Mouse (Mus musculus) right cerebral cortex, postnatal 14 days (tissue): ENCODE measurements around the gene Trh.

Experiments used
- DNase-seq: peaks from one replicate; pipeline ENCODE4 v3.0.0; 2022

The Trh gene

DNA sequence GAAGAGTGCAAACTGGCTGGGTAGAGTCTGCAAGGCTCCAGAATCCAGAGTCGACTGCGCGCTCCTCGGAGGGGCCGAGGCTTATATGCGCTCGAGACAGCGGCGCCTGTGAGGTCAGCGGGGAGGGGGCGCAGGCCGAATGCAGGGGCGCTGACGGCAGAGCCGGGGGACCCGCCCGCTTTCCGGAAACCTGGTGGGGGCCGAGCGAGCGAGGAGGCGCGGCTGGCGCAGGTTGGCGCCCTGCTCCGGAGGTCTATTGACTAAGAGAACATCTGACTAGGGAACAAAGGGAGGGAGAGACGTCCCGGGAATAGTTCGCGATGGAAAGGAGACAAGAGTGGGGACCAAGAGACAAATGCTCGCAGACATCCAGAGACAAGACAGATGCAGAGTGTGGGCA, at the start of gene Trh:
Trh (minus strand) TSS at position 60 of the 400 bp plus-strand sequence.
- DNase-seq = no peak

DNA sequence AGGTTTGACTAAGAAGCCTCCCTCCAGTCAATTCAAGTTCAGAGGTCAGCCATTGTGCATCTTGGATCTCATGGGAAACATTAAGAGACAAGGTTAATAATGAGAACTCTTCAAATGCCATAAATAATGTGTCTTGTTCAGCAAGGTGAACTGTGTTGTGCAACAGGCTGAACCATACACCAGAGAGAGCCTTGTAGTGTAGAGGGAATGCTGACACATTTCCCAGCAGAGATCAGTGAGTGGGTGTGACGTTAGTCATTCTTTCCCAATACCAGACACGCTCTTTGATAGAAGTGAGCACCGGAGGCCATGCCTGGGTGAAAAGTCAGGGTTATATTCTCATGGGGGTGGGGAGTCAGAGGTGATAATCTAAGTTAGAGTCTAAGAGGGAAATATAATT, 46.4 kb upstream of the Trh start:
- DNase-seq = no peak

DNA sequence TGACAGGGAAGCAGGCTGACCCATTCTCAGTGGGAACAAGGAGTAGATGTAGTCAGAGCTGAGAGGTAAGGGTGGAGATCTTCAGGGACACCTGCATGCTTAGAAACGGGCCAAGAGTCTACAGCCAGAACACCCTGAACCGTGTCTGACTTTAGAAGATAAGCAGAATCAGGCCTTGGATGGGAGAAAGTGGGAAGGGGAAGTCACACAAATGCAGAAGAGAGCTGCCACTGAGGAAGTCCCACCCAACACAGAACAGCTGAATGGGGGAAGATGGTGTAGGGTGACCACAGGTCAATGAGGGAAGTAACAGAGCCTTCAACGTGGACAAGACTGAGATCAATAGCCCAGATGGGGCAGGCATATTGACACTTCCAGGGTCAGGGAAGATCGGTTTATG, 42.4 kb upstream of the Trh start:
- DNase-seq = no peak

DNA sequence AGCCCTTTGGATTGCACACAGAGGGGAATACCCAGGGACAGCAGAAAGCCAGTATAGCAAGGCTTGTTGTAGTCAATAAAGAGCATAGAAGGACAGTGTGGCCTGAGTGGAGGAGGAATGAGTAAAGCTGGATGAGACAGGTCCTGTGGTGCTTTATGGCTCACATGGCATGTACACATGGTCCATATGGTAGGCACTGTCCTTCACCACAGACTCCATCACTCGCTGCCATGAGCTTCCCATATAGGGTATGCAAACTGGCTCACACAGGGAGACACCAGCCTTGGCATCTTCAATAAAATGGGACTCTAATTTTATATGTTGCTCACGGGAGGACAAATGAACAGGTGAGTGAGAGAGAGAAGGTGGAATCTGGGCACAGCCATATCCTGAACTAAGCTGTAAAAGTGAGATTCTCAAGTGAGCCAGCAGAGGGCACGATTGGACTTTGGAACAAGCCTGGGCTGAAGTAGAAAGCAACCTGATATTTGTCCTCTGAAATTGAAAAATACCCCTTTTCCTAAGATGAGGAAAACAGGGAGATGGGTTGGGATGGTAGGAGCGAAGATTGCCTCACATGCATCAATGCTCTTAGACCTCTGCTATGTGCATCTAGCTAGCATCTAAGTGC, 41.9 kb upstream of the Trh start:
- peak; percentile 77 for DNase-seq

DNA sequence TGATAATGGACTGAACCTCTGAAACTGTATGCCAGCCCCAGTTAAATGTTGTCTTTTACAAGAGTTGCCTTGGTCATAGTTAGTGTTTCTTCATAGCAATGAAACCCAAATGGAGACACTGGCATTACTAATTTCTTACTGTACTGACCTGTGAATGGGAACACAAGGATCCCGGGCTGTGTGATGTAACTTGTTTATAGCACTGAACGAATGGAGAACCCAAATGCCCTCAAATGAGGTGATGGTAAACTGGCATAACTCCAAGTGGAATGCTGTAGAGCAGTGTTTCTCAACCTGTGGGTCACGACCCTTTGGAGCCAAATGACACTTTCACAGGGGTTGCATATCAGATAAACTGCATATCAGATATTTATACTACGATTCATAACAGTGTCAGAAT, 41.1 kb upstream of the Trh start:
- no peak for DNase-seq

DNA sequence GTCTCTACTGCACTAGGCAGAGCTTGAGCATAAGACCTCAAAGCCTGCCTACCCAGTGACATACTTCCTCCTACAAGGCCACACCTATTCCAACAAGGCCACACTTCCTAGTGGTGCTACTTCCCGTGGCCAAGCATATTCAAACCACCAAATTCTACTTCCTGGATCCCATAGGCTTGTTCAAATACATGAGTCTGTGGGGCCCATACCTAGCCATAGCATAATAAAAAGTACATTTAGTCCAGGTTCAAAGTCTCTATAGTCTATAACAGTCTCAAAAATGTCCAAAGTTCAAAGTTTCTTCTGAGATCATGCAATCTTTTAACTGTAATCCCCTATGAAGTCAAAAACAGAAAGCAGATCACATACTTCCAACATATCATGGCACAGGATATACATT, 32.7 kb upstream of the Trh start:
- DNase-seq = no peak

DNA sequence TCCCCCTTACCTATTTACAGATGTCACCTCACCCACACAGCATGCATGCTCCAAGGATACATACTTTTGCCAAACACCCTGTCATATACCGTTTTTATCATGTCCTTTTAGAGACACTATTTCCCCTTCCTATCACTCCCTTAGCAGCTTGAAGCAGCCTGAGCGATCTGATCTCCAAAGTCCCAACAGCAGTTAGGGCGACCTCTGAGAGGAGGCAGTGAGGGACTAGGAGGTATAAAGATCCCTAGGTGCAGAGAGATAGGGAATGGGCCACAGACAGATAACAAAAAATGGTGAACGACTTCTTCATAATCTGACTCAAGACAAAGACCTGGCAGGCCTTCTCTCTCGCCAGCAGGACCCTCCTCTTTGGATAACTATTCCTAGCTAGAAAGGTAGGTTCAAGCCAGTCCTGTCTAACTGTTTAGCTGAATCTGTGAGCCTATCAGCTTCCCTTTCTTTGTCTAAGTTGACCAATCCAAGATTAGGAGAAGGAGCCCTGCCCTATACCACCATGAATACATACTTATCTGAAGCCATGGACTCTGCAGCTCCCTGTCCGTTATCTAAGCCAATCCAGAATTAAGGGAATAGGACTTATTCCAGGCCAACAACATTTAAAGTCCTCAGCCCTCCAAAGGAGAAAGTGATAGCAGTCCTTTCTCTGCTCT, 29.3 kb upstream of the Trh start:
- DNase-seq = no peak

DNA sequence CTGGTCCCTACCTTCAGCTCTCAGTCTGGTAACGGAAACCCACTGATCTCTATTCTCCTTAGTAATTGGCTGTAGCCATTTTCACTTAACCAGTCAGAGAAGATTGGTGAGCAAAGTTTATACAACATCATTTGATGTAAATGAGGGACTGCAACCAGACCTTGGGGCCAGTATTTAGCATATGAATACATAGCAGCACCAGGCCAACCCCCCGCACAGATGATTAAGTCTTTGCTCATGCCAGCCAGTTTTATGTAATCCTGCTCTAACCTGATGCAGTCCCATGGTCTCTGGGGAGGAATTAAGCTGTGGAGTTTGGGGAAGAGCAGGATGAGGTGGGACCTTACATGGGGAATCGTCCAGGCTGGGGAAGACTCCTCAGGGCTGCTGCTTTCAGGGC, 28.2 kb upstream of the Trh start:
- no peak for DNase-seq

DNA sequence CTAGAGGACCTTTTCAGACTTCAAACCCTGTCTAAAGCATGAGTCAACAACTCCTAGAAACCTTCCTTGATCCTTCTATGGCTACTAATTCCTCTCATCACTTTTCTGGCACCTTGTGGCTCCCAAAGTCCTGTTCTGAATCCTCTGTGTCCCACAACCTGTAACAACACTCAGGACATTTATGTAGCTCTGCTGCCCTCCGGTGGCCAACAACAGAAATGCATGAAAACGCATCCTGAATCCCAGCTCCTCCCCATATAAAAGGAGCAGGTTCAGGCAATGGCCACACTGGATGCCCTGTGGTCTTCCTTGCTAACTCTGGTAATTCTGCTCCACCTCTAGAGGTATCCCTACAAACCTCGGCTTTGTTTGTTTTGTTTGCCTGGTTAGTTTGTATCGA, 24.6 kb upstream of the Trh start:
- peak; percentile 59 for DNase-seq

DNA sequence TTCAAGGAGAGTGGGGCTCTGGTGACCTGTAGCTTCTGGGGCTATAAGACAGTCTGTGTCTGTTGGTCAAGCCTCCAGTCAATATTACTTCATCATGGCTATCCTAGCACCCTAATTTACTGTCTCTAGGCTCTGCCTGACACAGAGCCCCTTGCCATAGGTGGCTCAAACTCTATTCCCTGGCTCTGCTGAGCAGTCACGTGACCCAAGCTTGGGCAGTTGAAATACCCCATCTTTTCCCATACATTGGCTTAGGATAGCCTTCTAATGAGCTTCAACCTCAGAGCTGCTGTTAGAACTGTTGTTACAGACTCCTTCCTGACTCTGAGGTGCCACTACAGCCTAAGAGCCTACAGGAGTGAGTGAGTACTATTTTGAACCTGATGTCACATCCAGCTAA, 23.6 kb upstream of the Trh start:
- no peak for DNase-seq

DNA sequence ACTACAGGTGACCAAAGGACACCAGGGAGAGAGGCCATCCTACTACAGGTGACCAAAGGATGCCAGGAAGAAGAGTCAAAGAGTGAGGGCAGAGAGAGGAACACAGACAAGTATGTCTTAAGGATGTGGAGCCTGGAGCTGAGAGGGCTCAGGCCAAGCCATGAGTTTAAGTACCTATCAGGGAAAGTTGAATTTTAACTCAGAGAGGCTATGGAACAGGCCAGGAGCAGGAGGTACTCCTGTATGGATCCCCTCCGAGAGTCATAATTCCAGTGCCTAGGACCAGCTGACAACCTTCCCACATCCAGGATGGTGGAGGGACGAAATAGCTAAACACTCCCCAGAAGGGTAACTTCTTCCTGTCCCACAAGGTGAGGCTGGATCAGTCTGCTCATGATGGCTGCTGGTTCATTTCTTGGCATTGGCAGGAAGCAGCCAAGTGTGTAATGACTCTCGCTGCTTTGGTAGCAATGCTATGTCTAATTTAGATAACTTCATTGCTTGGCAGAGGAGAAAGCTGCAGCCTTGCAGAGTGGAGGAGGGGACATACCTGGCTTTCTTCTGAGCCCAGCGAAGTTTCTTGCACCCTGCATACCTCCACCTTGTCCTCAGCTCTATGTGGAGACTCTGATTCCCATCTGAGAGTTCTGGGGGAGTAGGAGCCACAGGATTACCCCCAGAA, 16.9 kb upstream of the Trh start:
- no peak for DNase-seq

DNA sequence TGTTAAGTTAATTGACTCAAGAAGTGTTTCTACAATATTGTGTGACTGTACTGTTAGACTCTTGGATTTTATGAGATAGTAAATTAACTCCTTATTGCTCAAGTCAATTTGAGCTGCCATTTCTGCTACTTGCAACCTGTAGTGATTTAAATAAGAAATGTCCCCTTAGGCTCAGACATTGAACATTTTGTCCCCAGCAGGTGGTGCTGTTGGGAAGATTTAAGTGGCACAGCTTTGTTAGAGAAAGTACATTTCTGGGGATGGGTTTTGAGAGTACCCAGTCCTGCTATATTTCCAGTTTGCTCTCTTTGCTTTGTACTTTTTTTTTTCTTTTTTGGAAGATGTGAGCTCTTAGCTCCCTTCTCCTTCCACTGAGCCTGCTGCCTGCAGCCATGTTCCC, 10.9 kb upstream of the Trh start:
- no peak for DNase-seq

DNA sequence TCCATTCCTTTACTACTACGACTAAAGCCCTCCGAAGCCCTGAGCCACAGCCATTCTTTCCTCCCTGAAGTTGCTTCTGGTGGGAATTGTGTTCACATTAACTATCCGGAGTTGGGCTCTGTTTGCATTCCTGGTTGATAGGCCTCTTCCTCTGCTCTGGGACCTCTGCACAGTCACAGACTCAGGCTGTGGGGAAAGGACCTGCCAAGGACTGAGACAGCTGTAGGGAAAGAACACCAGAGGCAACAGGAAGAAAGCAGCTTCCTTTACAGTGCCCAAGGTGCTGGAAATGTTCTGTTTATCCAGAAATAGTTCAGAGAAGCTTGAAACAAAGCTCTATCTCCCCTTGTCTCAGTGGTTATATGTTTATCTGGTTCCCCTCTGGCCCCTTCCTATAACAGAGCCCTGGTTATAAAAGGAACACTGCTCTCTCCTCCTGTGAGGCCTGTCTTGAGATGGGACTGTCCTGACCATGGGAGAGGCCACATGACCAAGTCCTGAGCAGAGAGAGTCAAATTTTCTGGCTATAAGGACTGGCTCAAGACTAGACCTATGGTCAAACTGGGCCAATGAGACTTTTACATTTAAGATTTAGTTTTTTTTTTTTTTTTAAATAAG, 8.9 kb upstream of the Trh start:
- DNase-seq = no peak

DNA sequence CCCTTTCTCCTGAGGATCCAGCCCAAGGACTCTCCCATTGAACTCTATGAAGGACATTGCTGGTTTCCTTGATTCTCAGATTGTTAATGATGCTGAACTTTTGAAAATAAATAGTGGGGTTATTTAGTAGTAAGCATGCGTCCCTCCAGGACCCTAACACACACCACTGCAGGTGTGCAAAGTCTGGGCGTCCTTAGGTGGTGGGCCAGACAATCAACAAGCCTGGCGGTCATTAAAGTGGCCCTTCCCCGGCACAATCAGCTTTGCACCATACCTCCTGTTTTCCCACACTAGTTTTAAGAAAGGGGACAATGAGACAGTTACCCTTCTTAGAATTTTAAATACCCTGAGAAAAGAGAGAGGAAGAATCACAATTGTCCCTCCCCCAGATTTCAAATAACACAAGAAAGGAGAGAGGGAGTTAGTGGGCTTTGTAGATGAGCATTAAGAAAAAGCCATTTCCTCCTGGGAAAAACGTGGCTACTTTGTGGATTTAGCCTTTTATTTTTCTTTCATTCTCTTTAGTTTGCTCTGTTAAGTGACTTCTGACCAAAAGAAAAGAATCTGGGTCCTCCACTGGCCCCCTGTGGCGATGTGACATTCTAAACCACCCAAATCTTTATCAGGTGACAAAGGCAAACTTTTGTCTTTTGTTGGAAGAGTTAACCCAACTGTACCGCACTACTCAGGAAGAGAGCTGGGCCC, 2.9 kb upstream of the Trh start:
- no peak for DNase-seq

DNA sequence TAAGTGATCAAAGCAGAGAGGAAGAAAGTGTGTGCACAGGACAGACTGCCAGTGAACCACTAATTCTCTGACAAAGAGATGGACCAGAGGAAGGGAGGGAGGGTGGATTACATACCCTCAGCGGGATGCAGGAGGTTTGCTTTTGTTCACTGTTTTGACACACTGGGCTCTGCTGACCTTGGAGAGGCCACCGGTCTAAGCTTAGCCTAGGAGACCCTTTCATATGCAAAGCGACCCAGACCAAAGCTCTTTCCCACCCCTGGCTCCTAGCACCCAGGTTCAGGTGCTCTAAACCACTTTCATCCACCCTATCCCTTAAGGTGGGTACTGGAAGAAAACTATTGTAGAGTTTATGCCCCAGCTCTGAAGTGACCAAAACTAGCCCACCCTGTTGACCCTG, 1.9 kb upstream of the Trh start:
- DNase-seq = no peak

DNA sequence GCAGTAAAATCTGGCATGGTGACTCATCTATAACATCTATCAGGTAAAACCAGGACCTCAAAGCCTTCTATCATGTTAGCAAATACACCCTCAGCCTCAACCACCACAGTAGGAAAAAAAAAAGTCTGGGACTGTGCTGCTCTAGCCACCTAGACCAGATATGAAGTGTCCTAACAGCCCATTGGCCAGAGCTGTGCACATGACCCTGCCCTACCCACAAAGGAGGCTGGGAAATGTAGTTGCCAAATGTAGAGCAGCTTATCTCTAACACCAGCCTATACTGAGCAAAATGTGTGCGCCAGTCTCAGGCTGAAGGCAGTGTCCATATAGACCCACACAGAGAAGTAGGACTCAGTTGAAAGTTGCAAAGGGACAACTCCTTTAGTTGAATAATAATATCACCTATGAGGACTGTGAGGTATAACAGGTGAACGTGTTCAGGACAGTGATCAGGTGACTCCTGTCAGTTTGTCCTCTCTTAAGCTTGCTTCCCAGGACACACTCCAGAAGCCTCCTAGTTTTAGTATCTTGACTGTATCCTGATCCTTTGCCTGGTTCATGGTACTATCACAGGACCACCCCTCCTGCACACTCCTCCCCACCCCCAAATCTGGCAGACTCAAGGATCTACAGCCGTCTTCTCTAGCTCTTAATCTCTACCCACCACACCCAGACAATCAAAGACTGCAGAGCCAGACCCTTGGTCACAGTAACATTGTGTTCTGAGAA, 3.1 kb downstream of the Trh start:
- DNase-seq = peak; percentile 56

DNA sequence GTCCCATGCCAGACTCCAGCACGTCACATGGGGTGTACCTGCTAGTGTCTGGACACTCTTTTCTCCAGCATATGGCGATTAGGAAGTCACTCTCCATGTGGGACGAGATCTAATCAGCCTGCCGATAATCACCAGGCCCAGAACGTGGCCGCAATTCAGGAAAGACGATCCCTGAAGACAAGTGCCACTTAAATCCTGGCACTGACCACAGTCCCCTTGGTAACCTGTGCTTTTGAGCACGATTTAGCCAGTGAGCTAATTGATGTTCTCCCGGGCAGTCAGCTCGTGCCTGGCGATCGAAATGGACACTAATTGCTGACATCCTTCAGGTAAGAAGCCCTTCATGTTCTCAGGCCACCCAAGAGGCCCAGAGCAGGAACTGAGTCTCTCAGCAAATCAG, 9.4 kb downstream of the Trh start:
- no peak for DNase-seq

DNA sequence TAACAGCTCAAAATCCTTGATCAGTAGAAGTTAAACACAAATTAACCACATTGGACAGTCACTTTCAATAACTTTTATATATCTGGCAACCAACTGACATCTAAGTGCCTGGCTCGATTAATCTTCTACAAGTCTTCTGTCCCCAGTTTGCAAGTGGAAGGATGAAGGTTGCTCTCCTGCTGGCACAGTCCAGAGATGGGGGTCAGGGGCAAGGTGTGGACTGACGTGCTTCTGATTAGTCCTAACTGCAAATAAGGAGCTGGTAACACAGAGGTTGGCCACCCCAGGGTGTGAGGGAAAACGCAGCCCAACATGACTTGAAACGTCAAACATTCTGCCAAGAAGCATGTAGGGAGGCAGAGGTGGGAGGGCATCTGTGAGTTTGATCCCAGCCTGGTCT, 12.7 kb downstream of the Trh start:
- DNase-seq = no peak

DNA sequence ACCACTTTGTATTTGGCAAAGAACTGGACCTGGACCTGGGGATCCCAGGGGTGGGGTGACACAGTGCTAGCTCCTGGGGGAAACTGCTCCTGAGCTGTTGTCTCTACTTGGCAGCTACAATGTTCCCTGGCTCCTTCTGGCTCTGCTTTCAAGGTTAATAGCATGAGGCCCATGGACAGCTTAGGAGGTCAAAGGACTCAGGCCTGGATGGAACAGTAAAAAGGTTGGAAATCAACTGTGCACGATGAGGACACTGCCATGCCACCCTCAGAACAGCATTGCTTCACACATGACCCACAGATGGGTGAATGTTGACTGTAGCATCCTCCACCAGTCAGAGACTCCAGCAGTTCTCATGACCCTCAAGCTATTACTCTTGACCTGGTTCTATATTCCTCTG, 13.1 kb downstream of the Trh start:
- no peak for DNase-seq

DNA sequence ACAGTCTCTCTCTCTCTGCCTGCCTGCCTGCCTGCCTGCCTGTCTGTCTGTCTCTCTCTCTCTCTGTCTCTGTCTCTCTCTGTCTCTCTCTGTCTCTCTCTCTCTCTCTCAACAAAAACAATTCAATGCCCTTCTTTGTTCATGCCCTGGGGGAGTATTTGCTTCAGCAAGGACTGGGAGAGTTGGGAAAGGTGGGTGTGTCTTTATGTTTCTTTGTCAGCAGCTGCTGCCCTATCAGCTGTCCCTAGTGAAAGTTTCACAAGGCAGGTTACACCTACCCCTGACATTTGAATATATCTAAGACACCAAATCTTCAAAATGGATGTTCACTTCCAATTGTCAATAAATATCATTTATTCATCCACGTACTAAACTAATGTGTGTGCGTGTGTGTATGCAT, 14.9 kb downstream of the Trh start:
- DNase-seq = no peak

DNA sequence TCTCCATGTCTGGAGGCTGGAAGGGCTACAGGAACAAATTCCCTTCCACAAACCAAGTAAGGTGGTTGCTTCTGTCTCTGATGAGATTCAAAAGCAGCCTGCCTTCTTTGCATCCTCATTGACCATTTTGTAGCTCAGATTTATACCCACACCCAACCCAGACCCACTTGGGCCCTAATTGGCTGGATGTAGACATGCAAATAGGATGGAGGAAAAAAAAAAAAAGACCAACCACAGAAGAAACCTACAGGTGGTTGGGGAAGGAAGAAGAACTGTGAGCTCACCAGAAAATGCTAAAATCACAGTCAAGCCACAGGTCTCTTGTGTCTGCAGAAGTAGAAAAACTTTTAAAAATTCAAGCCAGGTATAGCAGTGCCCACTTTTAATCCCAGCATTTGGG, 15.3 kb downstream of the Trh start:
- no peak for DNase-seq

DNA sequence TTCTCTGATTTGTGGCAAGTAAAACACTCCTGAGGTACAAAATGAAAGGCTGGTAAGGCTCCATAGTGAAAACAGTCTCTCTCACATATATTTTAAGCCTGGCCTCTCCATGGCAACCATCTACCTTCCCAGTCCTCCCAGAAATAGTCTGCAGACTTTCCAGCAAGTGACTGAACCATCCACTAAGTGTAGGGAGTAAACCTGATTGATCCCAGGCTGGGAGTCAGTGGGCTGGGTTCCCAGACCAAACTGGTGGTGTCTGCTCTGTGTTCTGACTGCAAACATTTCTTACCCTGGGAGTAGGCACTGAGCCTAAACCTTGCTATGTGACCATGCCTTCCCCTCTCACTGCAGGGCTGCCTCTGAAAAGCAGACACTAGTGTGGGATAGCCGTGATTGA, 19.5 kb downstream of the Trh start:
- DNase-seq = no peak

DNA sequence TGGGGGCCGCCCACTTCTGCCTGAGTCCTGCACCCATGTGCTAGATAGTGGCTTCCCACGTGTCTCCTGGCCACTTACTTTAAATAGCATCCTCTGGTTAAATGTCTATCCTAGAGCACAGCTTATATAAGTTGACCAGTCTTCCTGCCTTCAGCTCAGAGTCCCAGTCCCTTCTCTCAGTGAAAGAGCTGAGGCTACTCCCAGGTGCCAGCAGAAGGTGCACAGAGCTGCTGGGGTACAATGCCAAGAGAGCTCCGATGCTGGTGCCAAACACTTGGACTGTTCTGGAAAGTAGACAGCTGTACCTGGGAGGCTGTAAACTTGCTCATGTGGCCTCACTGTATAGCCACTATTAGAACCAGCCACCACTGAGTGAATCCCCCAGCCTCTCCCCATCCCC, 22.4 kb downstream of the Trh start:
- DNase-seq = no peak
